In the genomic region with DNA sequence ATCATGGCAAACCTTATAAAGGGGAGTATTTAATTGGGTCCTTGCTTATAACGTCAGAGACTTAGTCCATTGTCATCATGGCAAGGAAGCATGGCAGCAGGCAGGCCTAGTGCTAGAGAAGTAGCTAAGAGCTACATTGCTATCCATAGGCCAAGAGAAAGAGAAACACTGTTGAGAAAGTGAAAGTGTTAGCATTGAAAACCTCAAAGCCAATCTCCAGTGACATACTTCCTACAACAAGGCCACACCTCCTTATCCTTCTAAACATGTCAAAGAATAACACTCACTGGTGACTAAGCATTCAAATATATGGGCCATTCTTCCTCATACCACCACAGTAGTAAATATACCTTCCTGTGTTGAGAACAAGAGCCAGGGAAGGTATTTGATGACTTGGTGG, we compare ENCODE assay signal across 13 mouse cellular contexts. TPM values are rescaled to one million over a fixed set of nuclear protein-coding genes. Genes with fewer than 3 reads are reported as not detected.
DNase-seq lines count a peak whose midpoint lies in the region; ATAC-seq and TF ChIP-seq lines count a peak whose summit lies in the region.
"Had no signal": no experiment of that assay in that cellular context is flagged by ENCODE, and none has a peak within 500 bp of the region (broad histone marks: within the 10 kb centered on the region; RNA-seq: fewer than 3 reads in every experiment).

No protein-coding gene starts in this region.

- H3K9ac ChIP-seq in hindbrain, postnatal 0 days (replicated peaks; ENCODE audit: low read length), result no peak overlapping the region

- no peak overlapping the region for H3K4me2 ChIP-seq in hindbrain, postnatal 0 days (ENCODE audit: low read depth, low read length)
- H3K4me2 ChIP-seq: midbrain, embryonic 11.5 days had no signal

- H3K9me3 ChIP-seq in hindbrain, postnatal 0 days (ENCODE audit: low read length), result no peaks in the 10 kb centered on the region

- H3K4me1 ChIP-seq in hindbrain, postnatal 0 days (ENCODE audit: insufficient read depth, low read length), result 0 out of 2 replicates have a peak, but pooled peaks cover 4% of the 10 kb centered on the region

- H3K27me3 ChIP-seq in hindbrain, postnatal 0 days (ENCODE audit: insufficient read depth, low read length), result no peaks in the 10 kb centered on the region

- peak; percentile 82 for ATAC-seq in activated CD4-positive, CD25-positive, alpha-beta regulatory T cell, adult 4 months
- peak; percentile 86 for ATAC-seq in megakaryocyte, adult 5-6 weeks (ENCODE audit: poor library complexity, severe bottlenecking)
- ATAC-seq in hindbrain, postnatal 0 days, result no peak

- TF ChIP-seq CTCF in hindbrain, postnatal 0 days (IDR thresholded peaks at IDR 0.05; ENCODE audit: low read depth), result no peak

- H3K4me3 ChIP-seq in hindbrain, postnatal 0 days (ENCODE audit: low read length), result no peak overlapping the region

- H3K36me3 ChIP-seq in hindbrain, postnatal 0 days (ENCODE audit: insufficient read depth, low read length), result no peaks in the 10 kb centered on the region

- DNase-seq in 3134 (ENCODE audit: extremely low read depth, insufficient read length, low spot score), result peak; percentile 33
- DNase-seq in CD4-positive helper T cell, adult 2 months (ENCODE audit: low read depth, low spot score), result peak; percentile 66
- DNase-seq in urinary bladder, adult 18-20 months (ENCODE audit: low spot score in 2 of 2), result no peak
- no peak for DNase-seq in cerebellum, adult 9-10 months
- DNase-seq in hindbrain, postnatal 0 days (ENCODE audit: low spot score), result no peak
- no peak for DNase-seq in right cerebral cortex, adult 2 months (ENCODE audit: low spot score in 2 of 2)
- DNase-seq: adrenal gland, adult 2 months; heart, adult 11 months; kidney, adult 8-10 months; retina, postnatal 1 day had no signal

- H3K27ac ChIP-seq in hindbrain, postnatal 0 days, result no peak overlapping the region

- WGBS in hindbrain, postnatal 0 days, result 89% methylated on average over 1 of the region's 1 CpGs

RNA-seq across cellular contexts. Expression of a gene that starts 20.2 kb away (rescaled TPM):
- polyA plus RNA-seq in activated CD4-positive, CD25-positive, alpha-beta regulatory T cell, adult 4 months (2017; shearing (Covaris generic)), result 1 to 10 TPM; 2.1 to 2.9 TPM
- total RNA-seq in megakaryocyte, adult 5-6 weeks (2015), result 7.3 and 8.1 TPM in 2 replicates
- total RNA-seq in megakaryocyte, adult 5-6 weeks (2017), result 3.5 and 13.3 TPM in 2 replicates
- total RNA-seq in hindbrain, postnatal 0 days (2014; rRNA removed), result 53.5 and 55.8 TPM in 2 replicates
- polyA plus RNA-seq in hindbrain, postnatal 0 days (2015; fragmentation: Nextera tagmentation; extraction: Ambion mirVana), result 47.4 and 50.8 TPM in 2 replicates

RNA-seq across cellular contexts. Expression of a gene that starts 42.8 kb away (rescaled TPM):
- 10 to 100 TPM in 1 of 2 experiments, 1 to 10 TPM in 1; 9.5 to 10.9 TPM for polyA plus RNA-seq in activated CD4-positive, CD25-positive, alpha-beta regulatory T cell, adult 4 months (2017; shearing (Covaris generic))
- 15.8 and 17.2 TPM in 2 replicates for total RNA-seq in megakaryocyte, adult 5-6 weeks (2015)
- total RNA-seq in megakaryocyte, adult 5-6 weeks (2017), result 19.5 and 24.9 TPM in 2 replicates
- 8.6 and 12.1 TPM in 2 replicates for total RNA-seq in hindbrain, postnatal 0 days (2014; rRNA removed)
- polyA plus RNA-seq in hindbrain, postnatal 0 days (2015; fragmentation: Nextera tagmentation; extraction: Ambion mirVana), result 7.4 and 7.9 TPM in 2 replicates

Comparison
In these comparisons a context has a peak if more than half of its experiments do, and no peak if none do; other contexts are left out.
1. DNase-seq: peak in 3134 (single experiment) and CD4-positive helper T cell, adult 2 months (single experiment); none in urinary bladder, adult 18-20 months (0 of 2), cerebellum, adult 9-10 months (single experiment), hindbrain, postnatal 0 days (single experiment) and right cerebral cortex, adult 2 months (0 of 2).